Mouse (Mus musculus) bone marrow macrophage, adult 2 months (primary cell): Measurements from ENCODE around the gene Gpbar1.

Source experiments
- CTCF ChIP-seq: IDR thresholded peaks from 2 replicates; pipeline ENCODE4 v1.5.1; 2012; ENCODE audit warnings: low read depth, mild to moderate bottlenecking, low read length, moderate library complexity
- POLR2A ChIP-seq: IDR thresholded peaks from 2 replicates; pipeline ENCODE4 v1.6.1; 2012; ENCODE audit warnings: mild to moderate bottlenecking, low read depth, low read length, borderline replicate concordance

DNA sequence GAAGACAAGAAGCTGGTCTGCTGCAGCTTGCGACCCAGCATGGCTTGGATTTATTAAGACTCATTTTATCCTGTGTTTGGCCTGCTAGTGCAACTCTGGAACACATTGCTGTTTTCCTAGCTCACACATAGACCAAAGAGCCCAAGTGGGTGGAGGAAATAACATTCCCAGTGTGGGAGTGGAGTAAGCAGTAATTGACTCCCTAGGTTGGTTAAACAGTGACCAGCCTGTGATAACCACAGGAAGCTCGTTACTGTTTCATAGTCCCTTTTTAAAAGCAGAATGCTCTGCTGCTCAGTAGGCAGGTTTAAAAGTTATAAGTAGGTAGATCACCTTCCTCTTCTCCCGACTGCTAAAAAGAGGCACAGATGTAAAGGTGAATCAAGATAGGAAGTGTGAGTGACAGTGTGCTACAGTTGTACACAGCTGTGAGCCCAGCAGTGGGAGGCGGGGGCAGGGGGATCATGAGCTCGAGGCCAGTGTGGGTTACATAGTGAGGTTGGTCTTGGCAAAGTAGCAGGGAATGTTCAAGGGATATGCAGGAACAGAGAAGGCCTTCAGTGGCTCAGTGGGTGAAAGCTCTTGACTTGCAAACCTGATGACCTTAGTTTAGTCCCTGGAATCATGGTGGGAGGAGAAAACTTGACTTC, 28.9 kb upstream of the Gpbar1 start:
- TF ChIP-seq CTCF (no peak), POLR2A (no peak)
